Mouse (Mus musculus) cerebellum, adult (tissue): ENCODE results near the gene Ptger2.
"Not testable (repeated sequence)": the region's sequence is repeated elsewhere in the genome, so short reads cannot be mapped to it uniquely, and the experiment has no call there.

Source experiments
- ATAC-seq: cut with Nextera tagmentation; 2 replicates; pipeline ENCODE4 v1.9.2; 2017; ENCODE audit warnings: mild to moderate bottlenecking, moderate library complexity, mixed read lengths; ENCODE audit not compliant: insufficient number of reproducible peaks, low FRiP score, low TSS enrichment

Ptger2 gene

GRCm38 (mm10) chr14:44987674-44988355, at the start of gene Ptger2:
Gene Ptger2 (plus strand): TSS chr14:44988195.
- ATAC-seq, result not testable (repeated sequence)

- no peak for ATAC-seq
Measured at GRCm38 (mm10) chr14:44960746-44961145, 27.2 kb upstream of the Ptger2 start.

GRCm38 (mm10) chr14:44977278-44977677, 10.7 kb upstream of the Ptger2 start:
- ATAC-seq, result 0 out of 2 replicates have a peak, but pooled peaks have one; percentile 31

GRCm38 (mm10) chr14:44979887-44980286, 8.1 kb upstream of the Ptger2 start:
- no peak for ATAC-seq

GRCm38 (mm10) chr14:44981490-44981889, 6.5 kb upstream of the Ptger2 start:
- no peak for ATAC-seq

- ATAC-seq, result no peak
Measured at GRCm38 (mm10) chr14:44984106-44984505, 3.9 kb upstream of the Ptger2 start.

- no peak for ATAC-seq
Measured at GRCm38 (mm10) chr14:44986248-44986647, 1.7 kb upstream of the Ptger2 start.

- ATAC-seq, result 0 out of 2 replicates have a peak, but pooled peaks have one; percentile 27
Measured at GRCm38 (mm10) chr14:44988456-44989016, 541 bp downstream of the Ptger2 start.

- ATAC-seq, result no peak
Measured at GRCm38 (mm10) chr14:44989017-44989721, 1.2 kb downstream of the Ptger2 start.

- ATAC-seq, result no peak
Measured at GRCm38 (mm10) chr14:44989751-44990150, 1.8 kb downstream of the Ptger2 start.

GRCm38 (mm10) chr14:44994337-44994736, 6.3 kb downstream of the Ptger2 start:
- ATAC-seq, result no peak

GRCm38 (mm10) chr14:45000086-45000769, 12.2 kb downstream of the Ptger2 start:
- ATAC-seq, result no peak

GRCm38 (mm10) chr14:45005698-45006283, 17.8 kb downstream of the Ptger2 start:
- ATAC-seq, result no peak

GRCm38 (mm10) chr14:45009242-45009641, 21.2 kb downstream of the Ptger2 start:
- no peak for ATAC-seq

- no peak for ATAC-seq
Measured at GRCm38 (mm10) chr14:45011260-45011659, 23.3 kb downstream of the Ptger2 start.

GRCm38 (mm10) chr14:45011671-45012070, 23.7 kb downstream of the Ptger2 start:
- ATAC-seq, result no peak

GRCm38 (mm10) chr14:45021551-45021950, 33.6 kb downstream of the Ptger2 start:
- no peak for ATAC-seq

GRCm38 (mm10) chr14:45034293-45034692, 46.3 kb downstream of the Ptger2 start:
- ATAC-seq, result no peak

- ATAC-seq, result no peak
Measured at GRCm38 (mm10) chr14:45036579-45036978, 48.6 kb downstream of the Ptger2 start.

GRCm38 (mm10) chr14:45038052-45038451, 50.1 kb downstream of the Ptger2 start:
- no peak for ATAC-seq
